Mouse (Mus musculus): ENCODE results near the gene B230307C23Rik.
"Not testable (repeated sequence)": the region's sequence is repeated elsewhere in the genome, so short reads cannot be mapped to it uniquely, and the experiment has no call there.

GRCm38 (mm10) chr16:98034971-98035370 lies 37.9 kb downstream of the B230307C23Rik start:
- TF ChIP-seq CTCF (conservative IDR thresholded peaks at IDR 0.05; ENCODE audit: low read length); POU5F1 (IDR thresholded peaks at IDR 0.05; ENCODE audit: borderline replicate concordance, low read length): not testable (repeated sequence)
